Mouse (Mus musculus) embryonic fibroblast, embryonic 13.5 days (primary cell): Measurements from ENCODE around the gene Tada2b.

Experiments used
- CTCF ChIP-seq: IDR thresholded peaks from 2 replicates; pipeline ENCODE4 v1.5.1; 2011; ENCODE audit warnings: mild to moderate bottlenecking, control low read depth, low read length, moderate library complexity, borderline replicate concordance; ENCODE audit not compliant: insufficient read depth
- POLR2A ChIP-seq: IDR thresholded peaks from 2 replicates; pipeline ENCODE4 v1.6.1; 2011; ENCODE audit warnings: low read depth, mild to moderate bottlenecking, control low read depth, low read length, moderate library complexity

DNA sequence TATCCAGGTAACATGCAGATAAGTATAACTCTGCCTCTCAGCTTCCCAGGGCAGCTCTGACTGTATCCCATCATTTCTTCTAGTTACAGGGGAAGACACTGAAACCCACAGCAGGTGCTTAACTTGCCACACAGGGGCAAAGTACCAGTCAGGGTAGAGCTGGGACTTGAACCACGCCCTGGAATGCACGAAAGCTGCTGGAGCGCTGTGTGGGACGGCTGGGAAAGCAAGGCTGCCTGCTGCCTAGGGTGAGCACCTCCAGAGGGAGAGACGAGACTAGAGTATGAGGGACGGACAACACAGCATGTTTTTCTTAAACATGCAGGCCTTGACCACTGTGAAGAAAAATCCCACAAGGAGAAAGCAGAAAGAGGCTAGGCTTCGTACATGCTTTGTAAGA lies 21.1 kb upstream of the Tada2b start:
- TF ChIP-seq CTCF (no peak), POLR2A (no peak)
